Mouse (Mus musculus) olfactory bulb, adult 2 months (tissue): ENCODE measurements around the gene Gm3336.

Source experiments
- CTCF ChIP-seq: fragments of 200-500 bp; IDR thresholded peaks from 2 replicates; pipeline ENCODE4 v1.5.1; 2012; ENCODE audit warnings: low read depth, mild to moderate bottlenecking, low read length, moderate library complexity; ENCODE audit not compliant: insufficient read depth
- POLR2A ChIP-seq: fragments of 200-500 bp; IDR thresholded peaks from 2 replicates; pipeline ENCODE4 v1.6.1; 2012; ENCODE audit warnings: mild to moderate bottlenecking, low read depth, low read length, moderate library complexity; ENCODE audit not compliant: insufficient read depth

GRCm38 (mm10) chr8:70702842-70703182 lies 15.5 kb upstream of the Gm3336 start:
- no peak for TF ChIP-seq CTCF
- TF ChIP-seq POLR2A: no peak
